Mouse (Mus musculus) brain, embryonic 14.5 days (tissue): ENCODE data around the gene Ncoa5.

Experiments used
- CTCF ChIP-seq: fragments of 200-500 bp; IDR thresholded peaks from 2 replicates; pipeline ENCODE4 v1.5.1; 2012; ENCODE audit warnings: inconsistent platforms, mild to moderate bottlenecking, moderate library complexity, borderline replicate concordance; ENCODE audit not compliant: insufficient read depth, insufficient read length; ENCODE audit errors: extremely low read depth
- POLR2A ChIP-seq: fragments of 200-500 bp; IDR thresholded peaks from 2 replicates; pipeline ENCODE4 v1.6.1; 2012; ENCODE audit warnings: mild to moderate bottlenecking, inconsistent platforms, borderline replicate concordance; ENCODE audit not compliant: poor library complexity, insufficient read depth, insufficient read length, severe bottlenecking; ENCODE audit errors: extremely low read depth

DNA sequence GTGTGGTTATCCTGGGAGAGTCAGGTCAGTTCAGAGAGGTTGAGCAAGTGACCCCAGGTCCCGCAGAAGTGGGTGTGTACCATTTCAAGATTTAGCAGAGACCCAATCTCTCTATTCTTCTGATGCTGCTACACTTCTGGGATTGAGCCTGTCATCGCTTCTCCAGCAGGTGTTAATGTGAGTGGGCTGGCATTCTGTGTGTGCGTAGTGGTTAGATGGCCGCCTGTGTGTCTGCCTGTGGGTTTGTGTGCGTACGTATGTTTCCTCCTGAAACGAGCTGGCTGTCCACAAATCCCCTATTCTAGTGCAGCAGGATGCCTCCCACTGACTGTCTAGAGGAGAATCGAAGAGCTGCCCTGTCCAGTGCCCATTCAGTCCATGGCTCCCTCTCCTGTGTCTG, 43.4 kb upstream of the Ncoa5 start:
- TF ChIP-seq POLR2A: no peak
- TF ChIP-seq CTCF: no peak
